Mouse (Mus musculus) Patski (cell line): Measurements from ENCODE around the gene Agfg2. TPM values are rescaled to one million over a fixed set of nuclear protein-coding genes. Genes with fewer than 3 reads are reported as not detected.

ENCODE experiments used
- ATAC-seq: fragments of 100-300 bp; one replicate; pipeline ENCODE4 v1.8.0; 2021
- CTCF ChIA-PET: fragments of 350-600 bp; sonication (Branson Sonifier 250); formaldehyde crosslinking; loops from one replicate; lab custom pipeline; 2022; ENCODE audit warnings: inconsistent platforms; lab: Charles Lee
- POLR2A ChIA-PET: fragments of 350-600 bp; sonication (Branson Sonifier 250); formaldehyde crosslinking; loops from one replicate; lab custom pipeline; 2022; ENCODE audit warnings: antibody characterized with exemption, inconsistent platforms; lab: Charles Lee
- DNase-seq: peaks from one replicate; pipeline ENCODE4 v3.0.0-alpha.2; 2011; ENCODE audit warnings: low read depth, low spot score
- H3K27me3 ChIP-seq: fragments of 371-371 bp; one replicate; pipeline ENCODE4 v1.5.1; 2021
- CTCF ChIP-seq: fragments of 100-300 bp; IDR thresholded peaks from one replicate; pipeline ENCODE4 v1.5.1; 2021
- in situ Hi-C: fragments of 300-500 bp; cut with MboI; formaldehyde crosslinking; loops from 3 replicates; pipeline ENCODE4 v1.11.1; 2018; ENCODE audit warnings: low pct_unique_long_range_greater_than_20kb, mixed read lengths
- polyA plus RNA-seq: library from polyadenylated mRNA; unstranded; gene quantifications from one replicate; pipeline ENCODE4 v1.2.3, GENCODE M21; 2021

Agfg2 gene
- polyA plus RNA-seq, 1 experiment from 2014 or later: 33.1 TPM

GRCm38 (mm10) chr5:137671443-137672240, 12.9 kb downstream of the Agfg2 start:
- in situ Hi-C loops: no loop called here
- ChIA-PET POLR2A (interaction anchor here (0.6 to 2.2 kb wide), 6 partner anchors 11 to 414 kb away, joined by 3 to 6 read pairs (median 4); partner anchors contain the start of genes Agfg2 and Tsc22d4), CTCF (interaction anchor here (1.0 to 4.5 kb wide), 8 partner anchors 10 to 88 kb away, joined by 3 to 28 read pairs (median 4); partner anchors contain the start of gene Agfg2)
- ATAC-seq (peak; percentile 94), DNase-seq (peak; percentile 97)
- H3K27me3 ChIP-seq: no peaks in the 10 kb centered on the region
- no peak for TF ChIP-seq CTCF

GRCm38 (mm10) chr5:137670240-137670639, 14.3 kb downstream of the Agfg2 start:
- in situ Hi-C loops: no loop called here
- ATAC-seq: no peak
- CTCF ChIA-PET: interaction anchor here (0.5 to 4.5 kb wide), 4 partner anchors 12 to 73 kb away, joined by 3 to 28 read pairs (median 10); partner anchors contain the start of gene Agfg2

GRCm38 (mm10) chr5:137668971-137669370, 15.6 kb downstream of the Agfg2 start:
- DNase-seq (no peak), ATAC-seq (no peak)
- in situ Hi-C loops: no loop called here
- no peaks in the 10 kb centered on the region for H3K27me3 ChIP-seq
- ChIA-PET CTCF (interaction anchor here (1.0 to 4.3 kb wide), 4 partner anchors 11 to 83 kb away, joined by 3 to 28 read pairs (median 4); partner anchors contain the start of gene Tsc22d4), POLR2A (no interaction called here)
- no peak for TF ChIP-seq CTCF

More at GRCm38 (mm10) chr5:137670240-137670639, 14.3 kb downstream of the Agfg2 start:
- no peaks in the 10 kb centered on the region for H3K27me3 ChIP-seq
- TF ChIP-seq CTCF: no peak
- POLR2A ChIA-PET: no interaction called here
- DNase-seq: no peak

GRCm38 (mm10) chr5:137663057-137663456, 21.5 kb downstream of the Agfg2 start:
- POLR2A ChIA-PET: no interaction called here
- TF ChIP-seq CTCF: no peak
- ATAC-seq (no peak), DNase-seq (no peak)
- CTCF ChIA-PET: no interaction called here
- in situ Hi-C loops: no loop called here
- H3K27me3 ChIP-seq: no peaks in the 10 kb centered on the region

DNA sequence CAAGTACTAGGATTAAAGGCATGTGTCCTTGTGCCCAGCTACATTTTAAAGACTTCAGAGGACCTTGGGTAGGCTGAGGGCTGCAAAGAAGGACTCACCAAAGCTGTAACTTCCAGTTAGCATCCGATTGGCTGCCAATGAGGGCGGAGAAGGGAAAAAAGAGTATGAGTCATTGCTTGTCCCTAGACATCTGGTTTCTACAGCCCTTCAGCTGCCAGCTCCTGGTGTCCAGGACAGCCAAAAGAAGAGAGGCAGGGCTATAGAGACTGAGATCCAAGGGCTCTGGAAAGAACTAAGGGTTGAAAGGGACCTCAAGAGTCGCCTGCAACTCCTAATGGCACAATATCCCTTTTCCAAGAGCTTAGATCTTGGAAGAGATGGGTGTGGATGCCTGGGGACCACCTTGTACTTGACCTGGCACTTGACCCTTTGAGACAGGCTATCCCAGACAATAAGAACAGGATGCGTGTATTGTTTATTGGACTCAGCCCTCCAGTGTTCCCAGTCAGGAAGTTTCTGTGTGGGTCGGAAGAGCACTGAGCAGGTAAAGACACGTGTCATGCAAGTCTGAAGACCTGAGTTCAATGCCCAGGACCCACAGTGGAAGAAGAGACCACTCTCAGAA, 24.4 kb downstream of the Agfg2 start:
- ATAC-seq (no peak), DNase-seq (no peak)
- POLR2A ChIA-PET: interaction anchor here (0.8 to 1.1 kb wide), 2 partner anchors 104 to 154 kb away, joined by 3 read pairs; no protein-coding TSS in a partner anchor
- no peak for TF ChIP-seq CTCF
- no peaks in the 10 kb centered on the region for H3K27me3 ChIP-seq
- CTCF ChIA-PET: interaction anchor here (0.7 to 5.9 kb wide), 2 partner anchors 10 to 100 kb away, joined by 3 to 28 read pairs; no protein-coding TSS in a partner anchor
- in situ Hi-C loops: no loop called here

DNA sequence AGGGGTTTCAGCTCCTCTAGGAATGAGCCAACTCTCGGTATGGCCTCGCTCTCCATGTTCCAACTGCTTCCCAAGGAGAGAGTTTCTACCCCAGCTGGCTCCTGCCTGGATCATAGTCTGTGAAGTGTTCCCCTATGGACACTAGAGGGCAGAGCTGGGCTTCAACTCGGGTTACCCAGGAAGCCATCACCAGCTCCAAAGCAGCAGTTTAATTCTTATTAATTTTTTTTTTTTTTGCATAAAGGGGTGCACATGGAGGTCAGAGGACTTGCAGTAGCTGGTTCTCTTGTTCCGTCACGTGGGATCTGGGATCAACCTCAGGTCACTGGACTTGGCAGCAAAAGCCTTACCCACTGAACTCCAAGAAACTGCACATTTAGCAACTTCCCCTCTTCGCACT, 27.5 kb downstream of the Agfg2 start:
- DNase-seq: no peak
- no peak for ATAC-seq
- peak; percentile 95 for TF ChIP-seq CTCF
- H3K27me3 ChIP-seq: no peaks in the 10 kb centered on the region
- CTCF ChIA-PET: interaction anchor here (0.8 to 5.9 kb wide), 21 partner anchors 9 to 274 kb away, joined by 3 to 28 read pairs (median 4); no protein-coding TSS in a partner anchor
- POLR2A ChIA-PET: interaction anchor here (0.7 to 1.0 kb wide), 2 partner anchors 122 to 146 kb away, joined by 3 to 4 read pairs; partner anchors contain the start of gene Ppp1r35
- in situ Hi-C loops: no loop called here

GRCm38 (mm10) chr5:137654746-137655145, 29.8 kb downstream of the Agfg2 start:
- H3K27me3 ChIP-seq: no peaks in the 10 kb centered on the region
- ChIA-PET CTCF (interaction anchor here (1.2 kb wide), 1 partner anchor 87 kb away, joined by 3 read pairs; the partner anchor contains the start of gene Nyap1), POLR2A (interaction anchor here (1.2 to 1.5 kb wide), 2 partner anchors 30 to 152 kb away, joined by 4 to 6 read pairs; partner anchors contain the start of genes Agfg2 and Pop7)
- DNase-seq (no peak), ATAC-seq (no peak)
- peak; percentile 68 for TF ChIP-seq CTCF
- in situ Hi-C loops: loop anchor here (5.0 kb wide), 3 partner anchors 52 to 122 kb away; partner anchors contain the start of genes Epo, Gnb2 and Mospd3

- ATAC-seq: no peak
- DNase-seq: no peak
- H3K27me3 ChIP-seq: no peaks in the 10 kb centered on the region
- in situ Hi-C loops: loop anchor here (5.0 kb wide), 3 partner anchors 51 to 121 kb away; partner anchors contain the start of genes Epo, Gnb2 and Mospd3
- POLR2A ChIA-PET: interaction anchor here (0.7 to 1.2 kb wide), 3 partner anchors 18 to 132 kb away, joined by 3 to 4 read pairs (median 3); partner anchors contain the start of gene Agfg2
- TF ChIP-seq CTCF: no peak
- CTCF ChIA-PET: interaction anchor here (1.0 to 3.3 kb wide), 9 partner anchors 17 to 122 kb away, joined by 3 to 17 read pairs (median 3); partner anchors contain the start of genes Agfg2, Fbxo24, Gm20605 and Lrch4
Observed at GRCm38 (mm10) chr5:137653366-137653765, 31.2 kb downstream of the Agfg2 start.

DNA sequence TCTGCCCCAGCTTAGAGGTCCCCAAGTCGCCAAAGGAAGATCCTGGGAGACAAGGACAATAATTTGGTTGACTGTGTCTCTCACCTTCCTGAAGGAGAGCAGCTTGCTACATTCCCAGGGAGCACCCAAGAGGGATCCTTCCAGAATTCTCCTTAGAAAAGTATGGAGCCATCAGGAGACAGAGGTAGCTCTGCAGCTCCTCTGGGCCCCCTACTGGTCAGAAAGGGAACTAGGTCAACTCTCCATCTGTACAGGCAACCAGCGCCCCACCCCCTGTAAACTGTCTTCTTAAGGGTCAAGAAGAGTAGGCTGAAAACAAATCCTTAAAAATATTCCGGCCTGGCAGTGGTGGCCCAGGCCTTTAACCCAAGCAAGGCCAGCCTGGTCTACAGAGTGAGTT, 32.1 kb downstream of the Agfg2 start:
- ATAC-seq: peak; percentile 48
- CTCF ChIA-PET: interaction anchor here (0.7 to 3.3 kb wide), 15 partner anchors 9 to 108 kb away, joined by 3 to 17 read pairs (median 3); partner anchors contain the start of genes Agfg2, Fbxo24, Gm20605 and Lrch4
- POLR2A ChIA-PET: interaction anchor here (0.9 kb wide), 1 partner anchor 17 kb away, joined by 3 read pairs; no protein-coding TSS in a partner anchor

More for the DNA sequence above, 32.1 kb downstream of the Agfg2 start:
- no peaks in the 10 kb centered on the region for H3K27me3 ChIP-seq
- in situ Hi-C loops: loop anchor here (5.0 kb wide), 3 partner anchors 50 to 120 kb away; partner anchors contain the start of genes Epo, Gnb2 and Mospd3
- TF ChIP-seq CTCF: no peak
- no peak for DNase-seq
